Mouse (Mus musculus): ENCODE data around the gene Mad2l2. TPM values are rescaled to one million over a fixed set of nuclear protein-coding genes. Genes with fewer than 3 reads are reported as not detected.
"Not testable (repeated sequence)": the region's sequence is repeated elsewhere in the genome, so short reads cannot be mapped to it uniquely, and the experiment has no call there.

Gene Mad2l2
- polyA plus RNA-seq, 1 experiment = 25.2 TPM

DNA sequence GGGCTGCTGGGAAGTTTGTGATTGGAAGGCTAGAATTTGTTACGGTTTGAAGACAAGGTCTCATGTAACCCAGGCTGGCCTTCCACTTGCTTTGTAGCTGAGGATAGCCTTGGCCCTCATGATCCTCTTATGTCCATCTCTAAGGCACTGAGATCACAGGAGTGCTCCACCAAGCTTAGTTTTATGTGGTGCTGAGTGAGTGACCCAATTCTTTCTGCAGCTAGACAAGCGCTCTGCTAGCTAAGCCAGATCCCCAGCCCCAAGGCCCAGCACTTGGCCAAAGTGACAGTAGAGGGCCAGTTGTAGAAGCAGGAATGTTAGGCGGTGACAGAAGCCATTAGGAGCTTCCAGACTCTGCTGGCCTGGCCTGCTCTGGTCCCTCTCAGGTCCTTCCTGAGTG is 26.0 kb upstream of the Mad2l2 start:
- Histone ChIP-seq H3K4me1 (ENCODE audit: control insufficient read depth, insufficient read depth, low read length) (no peaks in the 10 kb centered on the region), H3K4me3 (ENCODE audit: insufficient read depth, low read length) (no peak overlapping the region), H3K27ac (ENCODE audit: insufficient read depth, low read length) (no peak overlapping the region)
- no peak for TF ChIP-seq POLR2A (IDR thresholded peaks at IDR 0.05; ENCODE audit: extremely low read depth, insufficient read depth, low read length)
- no peak for TF ChIP-seq CTCF (IDR thresholded peaks at IDR 0.05; ENCODE audit: extremely low read depth, insufficient read depth, low read length)

DNA sequence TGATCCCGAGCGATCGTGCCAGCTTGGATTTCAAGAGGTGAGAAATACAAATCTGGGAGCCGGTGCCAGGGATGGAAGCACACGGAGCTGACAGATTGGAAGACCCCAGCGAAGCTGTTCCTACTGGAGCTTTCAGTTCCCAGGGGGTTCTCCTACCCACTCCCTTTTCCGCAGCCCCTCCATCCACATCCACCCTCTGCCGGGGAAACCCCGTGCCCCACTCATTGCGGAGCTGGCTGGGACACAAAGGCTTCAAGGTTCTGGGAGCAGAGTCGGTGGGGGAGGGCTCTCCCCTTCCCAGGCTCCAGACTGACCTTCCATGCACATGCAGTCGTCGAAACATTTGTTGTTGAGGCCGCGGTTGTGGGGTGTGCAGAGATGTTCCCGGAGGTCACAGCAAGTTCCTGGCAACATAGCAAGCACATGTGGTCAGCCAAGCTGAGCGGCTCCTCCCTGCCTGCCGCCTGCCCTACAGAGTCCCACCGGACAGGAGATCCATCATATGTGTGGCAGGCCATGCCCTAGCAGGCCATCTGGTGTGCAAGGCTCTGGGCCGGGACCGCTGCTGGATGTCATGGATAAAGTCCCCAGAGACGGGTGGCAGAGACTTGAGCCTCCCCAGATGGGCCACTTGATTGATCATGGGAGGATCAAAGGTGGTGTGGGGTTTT is 22.4 kb upstream of the Mad2l2 start:
- no peaks in the 10 kb centered on the region for H3K4me1 ChIP-seq (ENCODE audit: control insufficient read depth, insufficient read depth, low read length)
- no peak overlapping the region for H3K4me3 ChIP-seq (ENCODE audit: insufficient read depth, low read length)
- no peak overlapping the region for H3K27ac ChIP-seq (ENCODE audit: insufficient read depth, low read length)
- TF ChIP-seq CTCF (IDR thresholded peaks at IDR 0.05; ENCODE audit: extremely low read depth, insufficient read depth, low read length) (no peak), POLR2A (IDR thresholded peaks at IDR 0.05; ENCODE audit: extremely low read depth, insufficient read depth, low read length) (no peak)

GRCm38 (mm10) chr4:148108565-148109100 is 21.6 kb upstream of the Mad2l2 start:
- no peak overlapping the region for H3K27ac ChIP-seq (ENCODE audit: insufficient read depth, low read length)
- TF ChIP-seq CTCF (IDR thresholded peaks at IDR 0.05; ENCODE audit: extremely low read depth, insufficient read depth, low read length) (no peak), POLR2A (IDR thresholded peaks at IDR 0.05; ENCODE audit: extremely low read depth, insufficient read depth, low read length) (no peak)
- H3K4me1 ChIP-seq (ENCODE audit: control insufficient read depth, insufficient read depth, low read length) = no peaks in the 10 kb centered on the region
- no peak overlapping the region for H3K4me3 ChIP-seq (ENCODE audit: insufficient read depth, low read length)

GRCm38 (mm10) chr4:148109215-148109614 is 21.0 kb upstream of the Mad2l2 start:
- no peak for TF ChIP-seq CTCF (IDR thresholded peaks at IDR 0.05; ENCODE audit: extremely low read depth, insufficient read depth, low read length)
- TF ChIP-seq POLR2A (IDR thresholded peaks at IDR 0.05; ENCODE audit: extremely low read depth, insufficient read depth, low read length) = no peak
- Histone ChIP-seq H3K4me1 (ENCODE audit: control insufficient read depth, insufficient read depth, low read length) (no peaks in the 10 kb centered on the region), H3K4me3 (ENCODE audit: insufficient read depth, low read length) (no peak overlapping the region), H3K27ac (ENCODE audit: insufficient read depth, low read length) (no peak overlapping the region)

DNA sequence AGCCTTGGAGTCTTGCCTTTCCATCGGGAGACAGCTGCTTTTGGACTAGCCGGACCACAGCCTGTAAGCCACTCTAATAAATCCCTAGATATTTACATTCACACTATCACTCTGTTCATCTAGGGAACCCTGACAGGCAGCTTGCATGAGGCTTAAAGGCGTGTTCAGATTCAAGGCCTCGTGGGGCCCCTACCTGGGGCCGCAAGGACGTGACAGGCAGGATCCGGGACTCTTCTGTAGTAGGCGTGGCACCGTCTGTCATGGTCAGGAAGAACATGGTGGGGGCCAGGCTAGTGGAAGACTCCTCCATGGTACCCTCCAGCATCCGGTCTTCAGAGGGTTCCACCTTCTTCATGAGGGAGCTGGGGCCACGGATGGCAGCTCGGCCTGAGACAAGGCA is 17.7 kb upstream of the Mad2l2 start:
- no peak overlapping the region for H3K4me3 ChIP-seq (ENCODE audit: insufficient read depth, low read length)
- no peaks in the 10 kb centered on the region for H3K4me1 ChIP-seq (ENCODE audit: control insufficient read depth, insufficient read depth, low read length)

DNA sequence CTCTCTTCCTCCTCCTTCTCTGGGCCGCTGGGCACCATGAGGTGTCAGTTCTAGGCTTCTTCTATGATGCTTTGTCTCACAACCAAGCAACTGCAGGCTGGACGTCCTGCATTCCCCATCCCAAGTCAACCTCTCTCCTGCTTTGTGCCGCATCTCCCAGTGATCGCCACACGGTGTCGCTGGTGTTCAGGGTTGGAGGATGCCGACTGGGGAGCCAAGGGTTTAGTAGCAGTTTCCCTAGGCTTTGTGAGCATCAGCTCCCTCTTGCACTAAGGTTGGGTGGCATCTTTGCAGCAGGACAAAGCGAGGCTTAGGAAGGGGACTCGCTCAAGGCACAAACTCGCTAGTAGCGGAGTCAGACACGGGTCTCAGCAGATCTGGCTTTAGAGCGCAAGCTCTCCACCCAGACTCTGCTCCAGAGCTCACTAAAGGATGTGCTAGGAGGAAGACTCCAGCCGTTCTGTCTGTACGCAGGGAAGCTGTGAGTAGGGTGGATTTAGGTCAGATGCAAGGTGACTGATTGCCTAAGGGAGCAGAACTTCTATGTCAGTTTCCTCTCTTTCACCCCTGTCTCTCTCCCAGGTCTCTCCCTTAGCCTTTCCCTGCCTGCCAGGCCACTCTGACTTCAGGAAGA is 15.3 kb upstream of the Mad2l2 start:
- H3K4me1 ChIP-seq (ENCODE audit: control insufficient read depth, insufficient read depth, low read length) = no peaks in the 10 kb centered on the region
- no peak overlapping the region for H3K27ac ChIP-seq (ENCODE audit: insufficient read depth, low read length)
- TF ChIP-seq CTCF (IDR thresholded peaks at IDR 0.05; ENCODE audit: extremely low read depth, insufficient read depth, low read length) = peak; percentile 99
- TF ChIP-seq POLR2A (IDR thresholded peaks at IDR 0.05; ENCODE audit: extremely low read depth, insufficient read depth, low read length) = no peak
- H3K4me3 ChIP-seq (ENCODE audit: insufficient read depth, low read length) = no peak overlapping the region

More for the DNA sequence above, 17.7 kb upstream of the Mad2l2 start:
- TF ChIP-seq CTCF (IDR thresholded peaks at IDR 0.05; ENCODE audit: extremely low read depth, insufficient read depth, low read length) (no peak), POLR2A (IDR thresholded peaks at IDR 0.05; ENCODE audit: extremely low read depth, insufficient read depth, low read length) (no peak)
- H3K27ac ChIP-seq (ENCODE audit: insufficient read depth, low read length) = no peak overlapping the region

- H3K27ac ChIP-seq (ENCODE audit: insufficient read depth, low read length) = no peak overlapping the region
- TF ChIP-seq CTCF (IDR thresholded peaks at IDR 0.05; ENCODE audit: extremely low read depth, insufficient read depth, low read length) = no peak
- no peak for TF ChIP-seq POLR2A (IDR thresholded peaks at IDR 0.05; ENCODE audit: extremely low read depth, insufficient read depth, low read length)
- H3K4me3 ChIP-seq (ENCODE audit: insufficient read depth, low read length) = no peak overlapping the region
- H3K4me1 ChIP-seq (ENCODE audit: control insufficient read depth, insufficient read depth, low read length) = no peaks in the 10 kb centered on the region
These were observed 14.7 kb upstream of the Mad2l2 start for GRCm38 (mm10) chr4:148115467-148115866.

DNA sequence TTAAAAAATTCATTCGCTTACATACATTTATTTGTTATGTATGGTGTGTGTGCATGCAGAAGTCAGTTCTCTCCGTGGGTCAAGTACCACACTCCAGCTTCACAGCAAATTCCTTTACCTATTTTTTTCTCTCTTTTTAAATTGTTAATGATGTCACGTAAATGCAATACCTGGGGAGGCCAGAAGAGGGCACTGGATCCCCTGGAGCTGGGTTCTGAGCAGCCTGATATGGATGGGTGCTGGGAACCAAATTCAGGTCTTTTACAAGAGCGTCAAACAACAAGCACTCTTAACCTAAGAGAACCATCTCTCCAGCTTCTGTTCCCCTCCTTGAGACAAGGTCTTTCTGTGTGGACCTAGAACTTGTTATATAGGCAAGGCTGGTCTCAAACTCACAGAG is 13.5 kb upstream of the Mad2l2 start:
- no peak for TF ChIP-seq POLR2A (IDR thresholded peaks at IDR 0.05; ENCODE audit: extremely low read depth, insufficient read depth, low read length)
- peak; percentile 16; the same call in 1 of the 2 replicates for TF ChIP-seq CTCF (IDR thresholded peaks at IDR 0.05; ENCODE audit: extremely low read depth, insufficient read depth, low read length)
- H3K27ac ChIP-seq (ENCODE audit: insufficient read depth, low read length) = no peak overlapping the region

GRCm38 (mm10) chr4:148117392-148117791 is 12.8 kb upstream of the Mad2l2 start:
- H3K27ac ChIP-seq (ENCODE audit: insufficient read depth, low read length) = no peak overlapping the region
- H3K4me1 ChIP-seq (ENCODE audit: control insufficient read depth, insufficient read depth, low read length) = no peaks in the 10 kb centered on the region
- H3K4me3 ChIP-seq (ENCODE audit: insufficient read depth, low read length) = no peak overlapping the region
- TF ChIP-seq CTCF (IDR thresholded peaks at IDR 0.05; ENCODE audit: extremely low read depth, insufficient read depth, low read length) (no peak), POLR2A (IDR thresholded peaks at IDR 0.05; ENCODE audit: extremely low read depth, insufficient read depth, low read length) (no peak)

More for the DNA sequence above, 13.5 kb upstream of the Mad2l2 start:
- Histone ChIP-seq H3K4me1 (ENCODE audit: control insufficient read depth, insufficient read depth, low read length) (no peaks in the 10 kb centered on the region), H3K4me3 (ENCODE audit: insufficient read depth, low read length) (no peak overlapping the region)

- not testable (repeated sequence) for H3K4me3 ChIP-seq (ENCODE audit: insufficient read depth, low read length); H3K27ac ChIP-seq (ENCODE audit: insufficient read depth, low read length); H3K4me1 ChIP-seq (ENCODE audit: control insufficient read depth, insufficient read depth, low read length)
These were observed 10.6 kb upstream of the Mad2l2 start for GRCm38 (mm10) chr4:148119578-148119977.

Measured in cortical plate, adult 2 months (tissue).